Mouse (Mus musculus) forebrain, postnatal 0 days (tissue): ENCODE data around the gene Rbpms2. TPM values are rescaled to one million over a fixed set of nuclear protein-coding genes. Genes with fewer than 3 reads are reported as not detected.
A peak's percentile ranks its signal among the peaks of the same experiment; 100 is the strongest.
"Not testable (repeated sequence)": the region's sequence is repeated elsewhere in the genome, so short reads cannot be mapped to it uniquely, and the experiment has no call there.

Experiments used
- ATAC-seq: fragments of 200-750 bp; cut with Nextera tagmentation; 2 replicates; pipeline ENCODE4 v1.8.0; 2017; ENCODE audit warnings: mild to moderate bottlenecking, moderate library complexity
- DNase-seq: peaks from one replicate; pipeline ENCODE4 v3.0.0-alpha.2; 2015
- H3K27ac ChIP-seq: fragments of 300-500 bp; sonication (generic); 2 replicates; pipeline ENCODE4 v1.5.1; 2014; ENCODE audit warnings: low read depth, mild to moderate bottlenecking, antibody characterized with exemption, low read length, moderate library complexity, mixed read lengths
- H3K27me3 ChIP-seq: fragments of 300-500 bp; sonication (generic); 2 replicates; pipeline ENCODE4 v1.6.1; 2014; ENCODE audit warnings: mild to moderate bottlenecking, low read length, mixed read lengths; ENCODE audit not compliant: insufficient read depth
- H3K36me3 ChIP-seq: fragments of 300-500 bp; sonication (generic); 2 replicates; pipeline ENCODE4 v1.6.1; 2014; ENCODE audit warnings: mild to moderate bottlenecking, moderate library complexity; ENCODE audit not compliant: insufficient read depth
- H3K4me1 ChIP-seq: fragments of 300-500 bp; sonication (generic); 2 replicates; pipeline ENCODE4 v1.6.1; 2014; ENCODE audit warnings: antibody characterized with exemption; ENCODE audit not compliant: insufficient read depth
- H3K4me2 ChIP-seq: fragments of 300-500 bp; sonication (generic); 2 replicates; pipeline ENCODE4 v1.6.1; 2014; ENCODE audit warnings: low read depth, mild to moderate bottlenecking, moderate library complexity
- H3K4me3 ChIP-seq: fragments of 300-500 bp; sonication (generic); 2 replicates; pipeline ENCODE4 v1.5.1; 2014; ENCODE audit warnings: low read depth, low read length, mixed read lengths
- H3K9ac ChIP-seq: fragments of 300-500 bp; sonication (generic); 2 replicates; pipeline ENCODE4 v1.6.1; 2014; ENCODE audit warnings: mild to moderate bottlenecking
- H3K9me3 ChIP-seq: fragments of 300-500 bp; sonication (generic); 2 replicates; pipeline ENCODE4 v1.6.1; 2016; ENCODE audit warnings: low read length
- CTCF ChIP-seq: sonication (generic); IDR thresholded peaks from 2 replicates; pipeline ENCODE4 v1.5.1; 2016; ENCODE audit warnings: antibody characterized with exemption, control low read depth, low read depth
- WGBS: fragments of 180-500 bp; shearing (Covaris S2); extraction: QIAGEN DNeasy Blood & Tissue Kit; methylation state at CpG from one replicate; pipeline ENCODE4 v1.1.7; 2014; 5-methylcytosine and 5-hydroxymethylcytosine counted together
- polyA plus RNA-seq: library from polyadenylated mRNA; unstranded; fragments of >200 nt; fragmentation: Nextera tagmentation; extraction: Ambion mirVana; gene quantifications from 2 replicates; pipeline ENCODE4 v1.2.1, GENCODE M21; 2015
- total RNA-seq: library from RNA; depleted of rRNA; stranded (reverse); fragments of >200 nt; gene quantifications from 2 replicates; pipeline ENCODE4 v1.2.3, GENCODE M21; 2014

Rbpms2 gene
- total and polyA plus RNA-seq, 2 experiments from 2014 or later, result 1.6 to 3.3 TPM

GRCm38 (mm10) chr9:65681634-65681940 is 52.1 kb downstream of the Rbpms2 start:
- H3K36me3 ChIP-seq, result no peaks in the 10 kb centered on the region
- 87% methylated on average over 2 of the region's 2 CpGs for WGBS
- H3K4me1 ChIP-seq, result peaks cover 32% of the 10 kb centered on the region
- DNase-seq (no peak), ATAC-seq (no peak)
- no peak overlapping the region for H3K4me3 ChIP-seq
- H3K9ac ChIP-seq, result no peak overlapping the region
- H3K9me3 ChIP-seq, result no peaks in the 10 kb centered on the region
- no peak overlapping the region for H3K4me2 ChIP-seq
- H3K27ac ChIP-seq, result no peak overlapping the region
- H3K27me3 ChIP-seq, result no peaks in the 10 kb centered on the region
- no peak for TF ChIP-seq CTCF

- no peak for DNase-seq
- Histone ChIP-seq H3K27me3 (no peaks in the 10 kb centered on the region), H3K4me3 (no peak overlapping the region), H3K4me2 (no peak overlapping the region), H3K36me3 (peaks cover 2% of the 10 kb centered on the region; the same call in 1 of the 2 replicates), H3K27ac (no peak overlapping the region), H3K9me3 (no peaks in the 10 kb centered on the region), H3K4me1 (peaks cover 31% of the 10 kb centered on the region), H3K9ac (no peak overlapping the region)
- TF ChIP-seq CTCF, result no peak
- no peak for ATAC-seq
- 92% methylated on average over 3 of the region's 3 CpGs for WGBS
Measured at GRCm38 (mm10) chr9:65682183-65682582, 52.7 kb downstream of the Rbpms2 start.

GRCm38 (mm10) chr9:65682994-65683393 is 53.5 kb downstream of the Rbpms2 start:
- H3K27me3 ChIP-seq, result no peaks in the 10 kb centered on the region
- H3K4me2 ChIP-seq, result no peak overlapping the region
- TF ChIP-seq CTCF, result peak; percentile 67
- peak; percentile 57 for DNase-seq
- no peak overlapping the region for H3K27ac ChIP-seq
- no peak overlapping the region for H3K4me3 ChIP-seq
- H3K9ac ChIP-seq, result no peak overlapping the region
- H3K36me3 ChIP-seq, result peaks cover 10% of the 10 kb centered on the region; the same call in 1 of the 2 replicates
- H3K4me1 ChIP-seq, result peaks cover 23% of the 10 kb centered on the region
- no peaks in the 10 kb centered on the region for H3K9me3 ChIP-seq
- no peak for ATAC-seq
- WGBS, result 67% methylated on average over 1 of the region's 1 CpGs

- no peaks in the 10 kb centered on the region for H3K9me3 ChIP-seq
- no peak overlapping the region for H3K4me3 ChIP-seq
- no peak for DNase-seq
- peaks cover 7% of the 10 kb centered on the region; the same call in 1 of the 2 replicates for H3K4me1 ChIP-seq
- no peak for TF ChIP-seq CTCF
- WGBS, result 93% methylated on average over 2 of the region's 2 CpGs
- no peak overlapping the region for H3K4me2 ChIP-seq
- H3K27ac ChIP-seq, result no peak overlapping the region
- peaks cover 12% of the 10 kb centered on the region; the same call in 1 of the 2 replicates for H3K36me3 ChIP-seq
- H3K27me3 ChIP-seq, result no peaks in the 10 kb centered on the region
- ATAC-seq, result no peak
- H3K9ac ChIP-seq, result no peak overlapping the region
Measured at GRCm38 (mm10) chr9:65684704-65685103, 55.3 kb downstream of the Rbpms2 start.

DNA sequence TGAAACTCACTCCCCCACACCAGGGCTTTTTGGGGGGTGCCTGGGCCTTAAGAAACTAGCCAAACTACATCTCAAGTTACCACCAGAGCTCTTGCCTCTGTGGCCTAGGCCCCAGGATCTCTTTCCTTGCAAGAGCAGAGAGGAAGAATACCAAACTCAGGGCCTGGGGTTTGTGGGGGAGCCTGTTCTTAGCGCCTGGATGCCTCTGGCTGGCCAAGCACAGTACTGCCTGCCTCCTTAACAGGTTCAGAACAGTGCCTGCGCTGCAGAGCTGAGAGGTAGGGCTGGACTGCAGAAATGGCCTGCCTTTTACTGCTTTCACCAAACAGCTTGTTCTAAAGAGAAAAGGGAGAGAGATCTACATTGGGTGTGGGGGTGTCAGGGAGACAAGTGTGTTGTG is 60.4 kb downstream of the Rbpms2 start:
- not testable (repeated sequence) for ATAC-seq, H3K4me3 ChIP-seq, H3K27ac ChIP-seq, DNase-seq, H3K4me2 ChIP-seq, H3K9me3 ChIP-seq, H3K27me3 ChIP-seq, H3K9ac ChIP-seq, H3K4me1 ChIP-seq
- H3K36me3 ChIP-seq, result peaks cover 37% of the 10 kb centered on the region
- WGBS, result 56% methylated on average over 2 of the region's 2 CpGs

DNA sequence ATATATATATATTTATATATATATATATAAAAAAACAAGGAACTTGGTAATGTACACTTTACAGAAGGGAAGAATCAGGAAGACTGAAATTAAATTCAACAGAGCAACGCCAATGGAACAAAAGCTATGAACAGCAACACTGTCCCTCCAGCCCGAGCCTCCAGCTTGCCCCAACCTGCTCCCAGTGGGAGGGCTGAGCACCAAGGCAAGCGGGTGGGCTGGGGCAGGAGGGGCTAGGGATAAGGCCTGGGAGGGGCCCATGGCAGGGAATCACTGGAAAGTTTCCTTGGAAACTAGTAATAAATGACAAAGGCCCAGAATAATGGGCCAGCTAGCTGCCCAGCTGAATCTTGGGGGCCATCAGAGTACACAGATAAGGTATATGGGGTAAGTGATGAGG is 63.0 kb downstream of the Rbpms2 start:
- no peak for TF ChIP-seq CTCF
- Histone ChIP-seq H3K36me3 (peaks cover 45% of the 10 kb centered on the region), H3K9me3 (no peaks in the 10 kb centered on the region), H3K27ac (peak overlapping the region; percentile 1; the same call in 1 of the 2 replicates), H3K4me3 (no peak overlapping the region), H3K4me1 (no peaks in the 10 kb centered on the region), H3K9ac (no peak overlapping the region), H3K4me2 (no peak overlapping the region), H3K27me3 (no peaks in the 10 kb centered on the region)
- 16% methylated on average over 3 of the region's 3 CpGs for WGBS
- ATAC-seq (no peak), DNase-seq (no peak)

DNA sequence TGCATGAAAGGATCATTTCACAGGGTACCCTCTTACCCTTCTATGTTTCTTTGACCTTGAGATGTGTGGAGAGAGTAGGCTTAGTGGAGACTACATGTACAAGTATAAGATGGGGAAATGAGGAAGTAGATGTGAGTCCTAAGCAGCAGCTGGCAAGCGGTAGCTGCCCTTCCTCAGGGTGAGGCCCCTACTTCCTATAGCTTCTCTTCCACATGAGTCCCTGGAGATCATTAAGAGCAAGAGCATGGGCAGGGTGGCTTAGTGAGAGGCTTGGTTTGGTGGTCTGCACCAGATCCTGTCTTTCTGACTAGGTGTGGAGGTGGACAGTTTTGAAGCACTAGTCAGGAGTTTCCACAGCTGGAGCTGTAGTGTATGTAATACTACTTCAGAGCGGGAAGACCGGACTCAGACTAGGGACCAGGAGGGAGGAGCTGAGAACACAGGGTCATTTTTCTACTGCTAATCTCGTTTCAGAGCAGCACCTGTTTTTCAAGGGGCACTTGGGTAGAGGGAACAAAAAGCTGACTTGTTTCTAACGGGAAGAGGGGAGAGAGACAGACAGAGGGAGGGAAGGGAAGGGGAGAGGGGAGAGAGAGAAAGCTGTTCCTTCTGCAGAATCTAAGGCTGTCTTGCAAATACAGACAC is 63.6 kb downstream of the Rbpms2 start:
- Histone ChIP-seq H3K4me1 (no peaks in the 10 kb centered on the region), H3K9ac (no peak overlapping the region), H3K27ac (peak overlapping the region; percentile 50; the same call in 1 of the 2 replicates), H3K4me2 (no peak overlapping the region), H3K4me3 (no peak overlapping the region), H3K36me3 (peaks cover 44% of the 10 kb centered on the region), H3K9me3 (no peaks in the 10 kb centered on the region), H3K27me3 (no peaks in the 10 kb centered on the region)
- DNase-seq (no peak), ATAC-seq (no peak)
- WGBS, result 29% methylated on average over 5 of the region's 5 CpGs
- TF ChIP-seq CTCF, result no peak
